In genomic region chr4:58453334-58453733, GRCm38 (mm10) we compare ENCODE assay signal across 24 mouse cellular contexts.
DNase-seq lines count a peak whose midpoint lies in the region; ATAC-seq and TF ChIP-seq lines count a peak whose summit lies in the region.
"Had no signal": no experiment of that assay in that cellular context is flagged by ENCODE, and none has a peak within 500 bp of the region (broad histone marks: within the 10 kb centered on the region; RNA-seq: fewer than 3 reads in every experiment).

No protein-coding gene starts in this region.

- no peak overlapping the region for H3K4me2 ChIP-seq in heart, embryonic 13.5 days
- H3K4me2 ChIP-seq in stomach, embryonic 14.5 days (replicated peaks; ENCODE audit: low read depth, low read length): no peak overlapping the region
- no peak overlapping the region for H3K4me2 ChIP-seq in stomach, postnatal 0 days (replicated peaks; ENCODE audit: low read depth)
- H3K4me2 ChIP-seq: embryonic facial prominence, embryonic 13.5 days; hindbrain, embryonic 13.5 days; limb, embryonic 13.5 days; liver, embryonic 15.5 days; midbrain, embryonic 12.5 days had no signal

- no peak overlapping the region for H3K4me3 ChIP-seq in heart, embryonic 13.5 days
- H3K4me3 ChIP-seq in stomach, embryonic 14.5 days (ENCODE audit: low read depth, low read length): no peak overlapping the region
- no peak overlapping the region for H3K4me3 ChIP-seq in stomach, postnatal 0 days (ENCODE audit: low read depth, low read length)
- H3K4me3 ChIP-seq: embryonic facial prominence, embryonic 13.5 days; forebrain, embryonic 10.5 days; heart, embryonic 10.5 days; hindbrain, embryonic 13.5 days; limb, embryonic 13.5 days; liver, embryonic 15.5 days; midbrain, embryonic 12.5 days had no signal

- no peaks in the 10 kb centered on the region for H3K36me3 ChIP-seq in heart, embryonic 13.5 days
- no peaks in the 10 kb centered on the region for H3K36me3 ChIP-seq in stomach, embryonic 14.5 days (ENCODE audit: control insufficient read depth, insufficient read depth, low read length)
- H3K36me3 ChIP-seq in stomach, postnatal 0 days (ENCODE audit: control insufficient read depth, insufficient read depth, low read length): no peaks in the 10 kb centered on the region
- H3K36me3 ChIP-seq: heart, embryonic 10.5 days; hindbrain, embryonic 13.5 days; liver, embryonic 15.5 days; midbrain, embryonic 12.5 days had no signal

- H3K27me3 ChIP-seq in heart, embryonic 13.5 days (replicated peaks): no peaks in the 10 kb centered on the region
- no peaks in the 10 kb centered on the region for H3K27me3 ChIP-seq in stomach, embryonic 14.5 days (ENCODE audit: control insufficient read depth, insufficient read depth, low read length)
- no peaks in the 10 kb centered on the region for H3K27me3 ChIP-seq in stomach, postnatal 0 days (ENCODE audit: control insufficient read depth, insufficient read depth, low read length)
- H3K27me3 ChIP-seq: CH12.LX; embryonic facial prominence, embryonic 13.5 days; hindbrain, embryonic 13.5 days; limb, embryonic 13.5 days; liver, embryonic 15.5 days; midbrain, embryonic 12.5 days had no signal

- ATAC-seq in heart, embryonic 13.5 days (ENCODE audit: extremely low read depth, insufficient number of reproducible peaks, low FRiP score, low TSS enrichment): no peak
- ATAC-seq in stomach, embryonic 14.5 days (ENCODE audit: insufficient number of reproducible peaks, insufficient read depth, low FRiP score, low read depth): no peak; the same call in 1 of the 2 replicates
- ATAC-seq in stomach, postnatal 0 days (ENCODE audit: low FRiP score, low TSS enrichment): no peak
- ATAC-seq: forebrain, postnatal 0 days; inflammation-experienced regulatory T-cells, adult 6 months had no signal

- WGBS in heart, embryonic 13.5 days: 16% methylated on average over 4 of the region's 4 CpGs
- WGBS in stomach, embryonic 14.5 days: 22% methylated on average over 4 of the region's 4 CpGs
- WGBS in stomach, postnatal 0 days: 20% methylated on average over 4 of the region's 4 CpGs

- H3K9me3 ChIP-seq in heart, embryonic 13.5 days: 0 out of 2 replicates have a peak, but pooled peaks cover 5% of the 10 kb centered on the region
- no peaks in the 10 kb centered on the region; the same call in 1 of the 2 replicates for H3K9me3 ChIP-seq in stomach, embryonic 14.5 days (ENCODE audit: control insufficient read depth, low read depth, low read length)
- H3K9me3 ChIP-seq in stomach, postnatal 0 days (ENCODE audit: control insufficient read depth, low read length): no peaks in the 10 kb centered on the region
- H3K9me3 ChIP-seq: embryonic facial prominence, embryonic 13.5 days; forebrain, embryonic 10.5 days; heart, embryonic 10.5 days; limb, embryonic 13.5 days; liver, embryonic 15.5 days; midbrain, embryonic 12.5 days had no signal

- peak overlapping the region; percentile 58 for H3K27ac ChIP-seq in heart, embryonic 13.5 days (replicated peaks)
- peak overlapping the region; percentile 35; the same call in 1 of the 2 replicates for H3K27ac ChIP-seq in stomach, embryonic 14.5 days (ENCODE audit: low read length)
- no peak overlapping the region for H3K27ac ChIP-seq in stomach, postnatal 0 days (replicated peaks)
- H3K27ac ChIP-seq: embryonic facial prominence, embryonic 13.5 days; forebrain, embryonic 10.5 days; heart, embryonic 10.5 days; hindbrain, embryonic 13.5 days; limb, embryonic 13.5 days; liver, embryonic 15.5 days; midbrain, embryonic 12.5 days had no signal

- peaks cover 21% of the 10 kb centered on the region for H3K4me1 ChIP-seq in heart, embryonic 13.5 days
- H3K4me1 ChIP-seq in stomach, embryonic 14.5 days (ENCODE audit: control insufficient read depth, insufficient read depth, low read length): 0 out of 2 replicates have a peak, but pooled peaks cover 2% of the 10 kb centered on the region
- no peaks in the 10 kb centered on the region; the same call in 1 of the 2 replicates for H3K4me1 ChIP-seq in stomach, postnatal 0 days (replicated peaks; ENCODE audit: control insufficient read depth, insufficient read depth)
- H3K4me1 ChIP-seq: hindbrain, embryonic 13.5 days; liver, embryonic 15.5 days; midbrain, embryonic 12.5 days had no signal

- no peak overlapping the region for H3K9ac ChIP-seq in heart, embryonic 13.5 days
- no peak overlapping the region for H3K9ac ChIP-seq in stomach, embryonic 14.5 days (replicated peaks; ENCODE audit: low read depth, low read length)
- no peak overlapping the region for H3K9ac ChIP-seq in stomach, postnatal 0 days (ENCODE audit: low read length)
- H3K9ac ChIP-seq: embryonic facial prominence, embryonic 13.5 days; forebrain, postnatal 0 days; hindbrain, embryonic 13.5 days; limb, embryonic 13.5 days; liver, embryonic 15.5 days; midbrain, embryonic 12.5 days had no signal

- DNase-seq in heart, adult 9 months (ENCODE audit: low spot score in 2 of 2): no peak
- peak; percentile 20 for DNase-seq in kidney, postnatal 10 days
- no peak for DNase-seq in kidney, adult 9 months
- no peak for DNase-seq in stomach, postnatal 0 days (ENCODE audit: low spot score)
- DNase-seq in thymus, postnatal 25 days: no peak
- DNase-seq: adrenal gland, postnatal 25 days; cerebellum, adult 11 months; cerebellum, postnatal 10 days; forebrain, postnatal 0 days; gastrocnemius, postnatal 36 days; kidney, postnatal 36 days; right cerebral cortex, postnatal 4 days; thymus, postnatal 36 days had no signal

- no peak for TF ChIP-seq CTCF in stomach, postnatal 0 days (IDR thresholded peaks at IDR 0.05; ENCODE audit: low read depth)

- no peak for TF ChIP-seq EP300 in stomach, postnatal 0 days (optimal IDR thresholded peaks at IDR 0.05)
